Mouse (Mus musculus) testis, adult 2 months (tissue): ENCODE measurements around the gene Gripap1.

Experiments used
- CTCF ChIP-seq: fragments of 200-500 bp; IDR thresholded peaks from 2 replicates; pipeline ENCODE4 v1.5.1; 2012; ENCODE audit warnings: low read depth, mild to moderate bottlenecking, inconsistent platforms, low read length, moderate library complexity; ENCODE audit not compliant: control insufficient read depth, insufficient read depth, insufficient replicate concordance
- POLR2A ChIP-seq: fragments of 200-500 bp; IDR thresholded peaks from 2 replicates; pipeline ENCODE4 v1.6.1; 2012; ENCODE audit warnings: low read depth, mild to moderate bottlenecking, inconsistent platforms, low read length, moderate library complexity; ENCODE audit not compliant: control insufficient read depth

- TF ChIP-seq CTCF: no peak
- TF ChIP-seq POLR2A: no peak
These were observed 744 bp downstream of the Gripap1 start for GRCm38 (mm10) chrX:7790309-7790708.
